Mouse (Mus musculus): ENCODE measurements around the gene Trp53rkb. TPM values are rescaled to one million over a fixed set of nuclear protein-coding genes. Genes with fewer than 3 reads are reported as not detected.
A peak's percentile ranks its signal among the peaks of the same experiment; 100 is the strongest.
"Not testable (repeated sequence)": the region's sequence is repeated elsewhere in the genome, so short reads cannot be mapped to it uniquely, and the experiment has no call there.

The Trp53rkb gene
- 2.4 TPM in 2 replicates for polyA plus RNA-seq (2012; rRNA removed)
- 3.3 TPM in 2 replicates for polyA plus RNA-seq (2014; fragmentation: Nextera tagmentation; extraction: Ambion mirVana)

- no peaks in the 10 kb centered on the region for H3K9me3 ChIP-seq (ENCODE audit: control insufficient read depth, low read length)
- WGBS (ENCODE audit: insufficient replicate concordance) = 75% methylated on average over 5 of the region's 5 CpGs
- peak within 1 kb of the TSS; percentile 51; the same call in 1 of the 2 replicates for H3K27ac ChIP-seq
- H3K36me3 ChIP-seq (replicated peaks; ENCODE audit: control insufficient read depth, insufficient read depth, low read depth) = peaks cover under 1% of the 10 kb centered on the region
- TF ChIP-seq CTCF (IDR thresholded peaks at IDR 0.05; ENCODE audit: low read depth) (no peak), EP300 (IDR thresholded peaks at IDR 0.05; ENCODE audit: low read depth) (no peak)
- ATAC-seq (ENCODE audit: insufficient read depth) (no peak), DNase-seq (ENCODE audit: low read depth in 3 of 3, low spot score in 3 of 3) (no peak)
- H3K27me3 ChIP-seq (ENCODE audit: control insufficient read depth, insufficient read depth, low read length) = no peaks in the 10 kb centered on the region
- H3K4me1 ChIP-seq (replicated peaks; ENCODE audit: control insufficient read depth in 2 of 2, insufficient read depth in 2 of 2, low read length in 1 of 2) = peaks cover 10 to 12% of the 10 kb centered on the region in 2 experiments
- H3K4me3 ChIP-seq (ENCODE audit: insufficient read depth in 1 of 2, low read depth in 2 of 2, low read length in 2 of 2) = peak within 1 kb of the TSS; percentile 67 to 69
- H3K9ac ChIP-seq (replicated peaks) = peak within 1 kb of the TSS; percentile 78
- H3K4me2 ChIP-seq (ENCODE audit: low read depth) = peak within 1 kb of the TSS; percentile 77
Observed at GRCm38 (mm10) chr2:166792355-166792754, at the start of gene Trp53rkb. TSS of gene Trp53rkb (plus strand) at chr2:166792531.

GRCm38 (mm10) chr2:166743504-166743903 lies 48.8 kb upstream of the Trp53rkb start:
- no peaks in the 10 kb centered on the region for H3K27me3 ChIP-seq (ENCODE audit: control insufficient read depth, insufficient read depth, low read length)
- H3K27ac ChIP-seq = no peak overlapping the region
- WGBS (ENCODE audit: insufficient replicate concordance) = 64% methylated on average over 4 of the region's 4 CpGs
- no peak overlapping the region for H3K4me2 ChIP-seq (ENCODE audit: low read depth)
- no peak overlapping the region for H3K4me3 ChIP-seq (ENCODE audit: insufficient read depth in 1 of 2, low read depth in 2 of 2, low read length in 2 of 2)
- TF ChIP-seq CTCF (IDR thresholded peaks at IDR 0.05; ENCODE audit: low read depth) = no peak
- H3K9me3 ChIP-seq (ENCODE audit: control insufficient read depth, low read length) = no peaks in the 10 kb centered on the region
- peaks cover 6 to 10% of the 10 kb centered on the region in 2 experiments for H3K4me1 ChIP-seq (replicated peaks; ENCODE audit: control insufficient read depth in 2 of 2, insufficient read depth in 2 of 2, low read length in 1 of 2)
- H3K36me3 ChIP-seq (replicated peaks; ENCODE audit: control insufficient read depth, insufficient read depth, low read depth) = no peaks in the 10 kb centered on the region
- ATAC-seq (ENCODE audit: insufficient read depth) (no peak), DNase-seq (ENCODE audit: low read depth in 3 of 3, low spot score in 3 of 3) (no peak)
- no peak overlapping the region for H3K9ac ChIP-seq (replicated peaks)

- DNase-seq (ENCODE audit: low read depth in 3 of 3, low spot score in 3 of 3) (no peak), ATAC-seq (ENCODE audit: insufficient read depth) (no peak)
- H3K4me3 ChIP-seq (ENCODE audit: insufficient read depth in 1 of 2, low read depth in 2 of 2, low read length in 2 of 2) = no peak overlapping the region
- H3K4me1 ChIP-seq (replicated peaks; ENCODE audit: control insufficient read depth in 2 of 2, insufficient read depth in 2 of 2, low read length in 1 of 2) = peaks cover 6 to 10% of the 10 kb centered on the region in 2 experiments
- H3K27me3 ChIP-seq (ENCODE audit: control insufficient read depth, insufficient read depth, low read length) = no peaks in the 10 kb centered on the region
- no peaks in the 10 kb centered on the region for H3K36me3 ChIP-seq (replicated peaks; ENCODE audit: control insufficient read depth, insufficient read depth, low read depth)
- WGBS (ENCODE audit: insufficient replicate concordance) = 47% methylated on average over 7 of the region's 7 CpGs
- TF ChIP-seq CTCF (IDR thresholded peaks at IDR 0.05; ENCODE audit: low read depth) (no peak), EP300 (IDR thresholded peaks at IDR 0.05; ENCODE audit: low read depth) (no peak)
- no peak overlapping the region for H3K9ac ChIP-seq (replicated peaks)
- H3K27ac ChIP-seq = no peak overlapping the region
- H3K9me3 ChIP-seq (ENCODE audit: control insufficient read depth, low read length) = no peaks in the 10 kb centered on the region
- no peak overlapping the region for H3K4me2 ChIP-seq (ENCODE audit: low read depth)
Observed at GRCm38 (mm10) chr2:166744433-166744832, 47.9 kb upstream of the Trp53rkb start.

GRCm38 (mm10) chr2:166745849-166746248 lies 46.5 kb upstream of the Trp53rkb start:
- H3K27ac ChIP-seq = no peak overlapping the region
- H3K9me3 ChIP-seq (ENCODE audit: control insufficient read depth, low read length) = no peaks in the 10 kb centered on the region
- no peak overlapping the region; the same call in 1 of the 2 replicates for H3K9ac ChIP-seq (replicated peaks)
- 48% methylated on average over 9 of the region's 9 CpGs for WGBS (ENCODE audit: insufficient replicate concordance)
- no peaks in the 10 kb centered on the region for H3K36me3 ChIP-seq (replicated peaks; ENCODE audit: control insufficient read depth, insufficient read depth, low read depth)
- no peaks in the 10 kb centered on the region for H3K27me3 ChIP-seq (ENCODE audit: control insufficient read depth, insufficient read depth, low read length)
- TF ChIP-seq EP300 (IDR thresholded peaks at IDR 0.05; ENCODE audit: low read depth) = no peak
- TF ChIP-seq CTCF (IDR thresholded peaks at IDR 0.05; ENCODE audit: low read depth) = no peak
- H3K4me1 ChIP-seq (replicated peaks; ENCODE audit: control insufficient read depth in 2 of 2, insufficient read depth in 2 of 2, low read length in 1 of 2) = peaks cover 6 to 10% of the 10 kb centered on the region in 2 experiments
- DNase-seq (ENCODE audit: low read depth in 3 of 3, low spot score in 3 of 3) = no peak
- peak; percentile 26; the same call in 1 of the 2 replicates for ATAC-seq (ENCODE audit: insufficient read depth)
- no peak overlapping the region for H3K4me3 ChIP-seq (ENCODE audit: insufficient read depth in 1 of 2, low read depth in 2 of 2, low read length in 2 of 2)
- peak overlapping the region; percentile 56 for H3K4me2 ChIP-seq (ENCODE audit: low read depth)

GRCm38 (mm10) chr2:166746261-166746913 lies 45.9 kb upstream of the Trp53rkb start:
- H3K9ac ChIP-seq (replicated peaks) = peak overlapping the region; percentile 55
- not testable (repeated sequence) for H3K27me3 ChIP-seq (ENCODE audit: control insufficient read depth, insufficient read depth, low read length); H3K36me3 ChIP-seq (replicated peaks; ENCODE audit: control insufficient read depth, insufficient read depth, low read depth); H3K4me3 ChIP-seq (ENCODE audit: insufficient read depth in 1 of 2, low read depth in 2 of 2, low read length in 2 of 2); H3K9me3 ChIP-seq (ENCODE audit: control insufficient read depth, low read length)
- H3K4me1 ChIP-seq (replicated peaks; ENCODE audit: control insufficient read depth in 2 of 2, insufficient read depth in 2 of 2, low read length in 1 of 2) = peaks cover 6 to 10% of the 10 kb centered on the region in 2 experiments
- peak overlapping the region; percentile 56 for H3K4me2 ChIP-seq (ENCODE audit: low read depth)
- WGBS (ENCODE audit: insufficient replicate concordance) = 28% methylated on average over 14 of the region's 14 CpGs
- DNase-seq (ENCODE audit: low read depth in 3 of 3, low spot score in 3 of 3) = peak; percentile 44 to 53 (median 50)
- ATAC-seq (ENCODE audit: insufficient read depth) = peak; percentile 71
- H3K27ac ChIP-seq = peak overlapping the region; percentile 42; the same call in 1 of the 2 replicates
